Mouse (Mus musculus) CH12.LX (cell line): Measurements from ENCODE around the gene 1700011L22Rik.
A peak's percentile ranks its signal among the peaks of the same experiment; 100 is the strongest.

Source experiments
- CHD1 ChIP-seq: IDR thresholded peaks from 2 replicates; pipeline ENCODE4 v1.6.1; 2012; ENCODE audit warnings: low read depth, low read length, improper control_type of control experiment, inconsistent platforms
- CTCF ChIP-seq, 2 experiments: IDR thresholded peaks in 1 of 2; conservative IDR thresholded peaks in 1 of 2; 2 replicates each; pipeline ENCODE4 v1.5.1; 2011 to 2012; ENCODE audit warnings: low read depth in 2 of 2, low read length in 2 of 2, improper control_type of control experiment in 1 of 2, inconsistent platforms in 1 of 2, mild to moderate bottlenecking in 1 of 2, moderate library complexity in 1 of 2
- JUN ChIP-seq: IDR thresholded peaks from 2 replicates; pipeline ENCODE4 v1.6.1; 2011; ENCODE audit warnings: low read depth, mild to moderate bottlenecking, low read length, improper control_type of control experiment, moderate library complexity; ENCODE audit not compliant: insufficient read depth
- MAX ChIP-seq: IDR thresholded peaks from 2 replicates; pipeline ENCODE4 v1.6.1; 2011; ENCODE audit warnings: low read length, improper control_type of control experiment
- MYC ChIP-seq: IDR thresholded peaks from 2 replicates; pipeline ENCODE4 v1.6.1; 2011; ENCODE audit warnings: low read depth, mild to moderate bottlenecking, improper control_type of control experiment, low read length
- POLR2A ChIP-seq: IDR thresholded peaks from 2 replicates; pipeline ENCODE4 v1.6.1; 2011; ENCODE audit warnings: low read depth, mild to moderate bottlenecking, improper control_type of control experiment, low read length
- SIN3A ChIP-seq: IDR thresholded peaks from 2 replicates; pipeline ENCODE4 v1.6.1; 2012; ENCODE audit warnings: low read length, improper control_type of control experiment, inconsistent platforms
- TBP ChIP-seq: conservative IDR thresholded peaks from 2 replicates; pipeline ENCODE4 v1.6.1; 2011; ENCODE audit warnings: low read depth, low read length, improper control_type of control experiment
- USF1 ChIP-seq: IDR thresholded peaks from 2 replicates; pipeline ENCODE4 v1.6.1; 2014; ENCODE audit warnings: low read depth, mild to moderate bottlenecking, inconsistent platforms, low read length, improper control_type of control experiment

GRCm38 (mm10) chr8:79297763-79298162 is 49.4 kb upstream of the 1700011L22Rik start:
- TF ChIP-seq MYC (no peak), CHD1 (no peak), CTCF (conservative IDR thresholded peaks at IDR 0.05 in 1 of 2, IDR thresholded peaks at IDR 0.05 in 1 of 2; ENCODE audit: low read depth in 2 of 2, low read length in 2 of 2) (peak; percentile 11 to 78; a peak in 2 of 4 replicates), POLR2A (no peak), TBP (no peak), MAX (no peak), JUN (no peak), USF1 (no peak), SIN3A (no peak)
